Mouse (Mus musculus) embryonic fibroblast, embryonic 13.5 days (primary cell): ENCODE measurements at regions not wholly inside any gene's neighbourhood (a gene's known extent, or its start where the extent isn't known, plus 50 kb on each side); places are given as distances from the start of the nearest gene placed in this dataset.

Source experiments
- CTCF ChIP-seq: IDR thresholded peaks from 2 replicates; pipeline ENCODE4 v1.5.1; 2011; ENCODE audit warnings: mild to moderate bottlenecking, control low read depth, low read length, moderate library complexity, borderline replicate concordance; ENCODE audit not compliant: insufficient read depth
- POLR2A ChIP-seq: IDR thresholded peaks from 2 replicates; pipeline ENCODE4 v1.6.1; 2011; ENCODE audit warnings: low read depth, mild to moderate bottlenecking, control low read depth, low read length, moderate library complexity

GRCm38 (mm10) chr13:28645881-28646280 is 307.6 kb downstream of the Sox4 start:
- TF ChIP-seq CTCF (no peak), POLR2A (no peak)
